Mouse (Mus musculus): ENCODE measurements around the gene Gpr141.

The Gpr141 gene

GRCm38 (mm10) chr13:19730826-19731225, 93.2 kb downstream of the Gpr141 start:
- peak; percentile 41 for DNase-seq (ENCODE audit: low spot score)

- no peak for DNase-seq (ENCODE audit: low spot score)
Measured at GRCm38 (mm10) chr13:19718954-19719353, 105.1 kb downstream of the Gpr141 start.

- no peak for DNase-seq (ENCODE audit: low spot score)
Measured at GRCm38 (mm10) chr13:19717201-19717600, 106.9 kb downstream of the Gpr141 start.

GRCm38 (mm10) chr13:19703806-19704205, 120.3 kb downstream of the Gpr141 start:
- DNase-seq (ENCODE audit: low spot score) = no peak

- DNase-seq (ENCODE audit: low spot score) = no peak
Measured at GRCm38 (mm10) chr13:19701443-19702078, 122.5 kb downstream of the Gpr141 start.

- DNase-seq (ENCODE audit: low spot score) = no peak
Measured at GRCm38 (mm10) chr13:19700733-19701442, 123.2 kb downstream of the Gpr141 start.
